Mouse (Mus musculus): ENCODE results near the gene Lrrc75a.
A peak's percentile ranks its signal among the peaks of the same experiment; 100 is the strongest.
"Not testable (repeated sequence)": the region's sequence is repeated elsewhere in the genome, so short reads cannot be mapped to it uniquely, and the experiment has no call there.

Gene Lrrc75a

GRCm38 (mm10) chr11:62647661-62648590 lies at the start of gene Lrrc75a:
Gene Lrrc75a (minus strand): TSS chr11:62648523.
- no peak for DNase-seq (ENCODE audit: low spot score in 2 of 2)

GRCm38 (mm10) chr11:62695126-62695525 lies 46.8 kb upstream of the Lrrc75a start:
- DNase-seq (ENCODE audit: low spot score in 2 of 2), result no peak

GRCm38 (mm10) chr11:62693299-62694184 lies 45.2 kb upstream of the Lrrc75a start:
- no peak for DNase-seq (ENCODE audit: low spot score in 2 of 2)

- DNase-seq (ENCODE audit: low spot score in 2 of 2), result no peak
Measured at GRCm38 (mm10) chr11:62691592-62691991, 43.3 kb upstream of the Lrrc75a start.

GRCm38 (mm10) chr11:62679954-62680353 lies 31.6 kb upstream of the Lrrc75a start:
- DNase-seq (ENCODE audit: low spot score in 2 of 2), result no peak

GRCm38 (mm10) chr11:62678778-62679354 lies 30.5 kb upstream of the Lrrc75a start:
- DNase-seq (ENCODE audit: low spot score in 2 of 2), result no peak

- no peak for DNase-seq (ENCODE audit: low spot score in 2 of 2)
Measured at GRCm38 (mm10) chr11:62676290-62676596, 27.9 kb upstream of the Lrrc75a start.

- peak; percentile 32 to 61 for DNase-seq (ENCODE audit: low spot score in 2 of 2)
Measured at GRCm38 (mm10) chr11:62675480-62676289, 27.4 kb upstream of the Lrrc75a start.

- DNase-seq (ENCODE audit: low spot score in 2 of 2), result no peak
Measured at GRCm38 (mm10) chr11:62670006-62670405, 21.7 kb upstream of the Lrrc75a start.

- no peak for DNase-seq (ENCODE audit: low spot score in 2 of 2)
Measured at GRCm38 (mm10) chr11:62669471-62669870, 21.1 kb upstream of the Lrrc75a start.

GRCm38 (mm10) chr11:62668986-62669385 lies 20.7 kb upstream of the Lrrc75a start:
- DNase-seq (ENCODE audit: low spot score in 2 of 2), result no peak

GRCm38 (mm10) chr11:62664250-62664649 lies 15.9 kb upstream of the Lrrc75a start:
- DNase-seq (ENCODE audit: low spot score in 2 of 2), result no peak

- no peak for DNase-seq (ENCODE audit: low spot score in 2 of 2)
Measured at GRCm38 (mm10) chr11:62660885-62661284, 12.6 kb upstream of the Lrrc75a start.

GRCm38 (mm10) chr11:62652080-62652479 lies 3.8 kb upstream of the Lrrc75a start:
- no peak for DNase-seq (ENCODE audit: low spot score in 2 of 2)

GRCm38 (mm10) chr11:62651563-62651962 lies 3.2 kb upstream of the Lrrc75a start:
- no peak for DNase-seq (ENCODE audit: low spot score in 2 of 2)

GRCm38 (mm10) chr11:62649803-62650202 lies 1.5 kb upstream of the Lrrc75a start:
- DNase-seq (ENCODE audit: low spot score in 2 of 2), result not testable (repeated sequence)

GRCm38 (mm10) chr11:62648591-62649391 lies 468 bp upstream of the Lrrc75a start, which contains the start of gene Mmgt2:
Gene Mmgt2 (plus strand): TSS chr11:62648664.
- peak; percentile 93 to 95 for DNase-seq (ENCODE audit: low spot score in 2 of 2)

GRCm38 (mm10) chr11:62646958-62647515 lies 1.3 kb downstream of the Lrrc75a start:
- no peak for DNase-seq (ENCODE audit: low spot score in 2 of 2)

GRCm38 (mm10) chr11:62646495-62646843 lies 1.9 kb downstream of the Lrrc75a start:
- DNase-seq (ENCODE audit: low spot score in 2 of 2), result no peak

Data from urinary bladder, postnatal 36 days (tissue).